Mouse (Mus musculus) embryonic facial prominence, embryonic 15.5 days (tissue): ENCODE measurements at regions not wholly inside any gene's neighbourhood (a gene's known extent, or its start where the extent isn't known, plus 50 kb on each side); places are given as distances from the start of the nearest gene placed in this dataset.

Experiments
- ATAC-seq: fragments of 200-750 bp; cut with Nextera tagmentation; 2 replicates; pipeline ENCODE4 v1.8.0; 2017; ENCODE audit warnings: low read depth, moderate TSS enrichment; ENCODE audit not compliant: insufficient number of reproducible peaks, low FRiP score, low TSS enrichment
- H3K27ac ChIP-seq: fragments of 300-500 bp; sonication (generic); replicated peaks from 2 replicates; pipeline ENCODE4 v1.5.1; 2015; ENCODE audit warnings: mild to moderate bottlenecking, inconsistent platforms
- H3K27me3 ChIP-seq: fragments of 300-500 bp; sonication (generic); 2 replicates; pipeline ENCODE4 v1.6.1; 2015; ENCODE audit warnings: inconsistent platforms
- H3K36me3 ChIP-seq: fragments of 300-500 bp; sonication (generic); 2 replicates; pipeline ENCODE4 v1.6.1; 2015; ENCODE audit warnings: mild to moderate bottlenecking, inconsistent platforms
- H3K4me1 ChIP-seq: fragments of 300-500 bp; sonication (generic); 2 replicates; pipeline ENCODE4 v1.6.1; 2015; ENCODE audit warnings: inconsistent platforms
- H3K4me2 ChIP-seq: fragments of 300-500 bp; sonication (generic); replicated peaks from 2 replicates; pipeline ENCODE4 v1.6.1; 2015; ENCODE audit warnings: mild to moderate bottlenecking, inconsistent platforms
- H3K4me3 ChIP-seq: fragments of 300-500 bp; sonication (generic); replicated peaks from 2 replicates; pipeline ENCODE4 v1.5.1; 2015; ENCODE audit warnings: mild to moderate bottlenecking, inconsistent platforms
- H3K9ac ChIP-seq: fragments of 300-500 bp; sonication (generic); 2 replicates; pipeline ENCODE4 v1.6.1; 2015; ENCODE audit warnings: inconsistent platforms
- H3K9me3 ChIP-seq: fragments of 300-500 bp; sonication (generic); replicated peaks from 2 replicates; pipeline ENCODE4 v1.6.1; 2016; ENCODE audit warnings: inconsistent platforms
- WGBS: fragments of 180-500 bp; shearing (Covaris S2); methylation state at CpG from one replicate; pipeline ENCODE4 v1.1.7; 2015; 5-methylcytosine and 5-hydroxymethylcytosine counted together

DNA sequence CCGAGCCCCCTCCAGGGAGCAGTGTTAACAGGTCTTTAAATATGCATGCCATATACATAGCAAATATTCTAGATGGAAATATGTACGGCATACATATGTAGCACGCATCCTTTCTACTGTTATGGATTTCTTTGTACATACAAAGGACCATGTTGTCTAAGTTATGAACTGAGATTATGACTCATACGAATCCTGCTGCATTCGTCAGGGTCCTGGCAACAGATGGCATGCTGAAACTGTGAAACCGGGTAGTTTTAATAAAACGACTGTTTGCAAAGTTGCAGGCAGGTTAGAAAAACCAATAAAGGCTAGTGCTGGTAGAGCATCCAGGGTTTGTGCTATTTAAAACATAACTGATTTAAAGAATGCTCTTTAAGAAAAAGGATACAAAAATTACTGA lies 88.8 kb upstream of the Tlk1 start:
- Histone ChIP-seq H3K4me1 (0 out of 2 replicates have a peak, but pooled peaks cover 3% of the 10 kb centered on the region), H3K9ac (no peak overlapping the region), H3K27ac (no peak overlapping the region), H3K4me3 (no peak overlapping the region), H3K27me3 (no peaks in the 10 kb centered on the region), H3K9me3 (no peaks in the 10 kb centered on the region), H3K4me2 (no peak overlapping the region), H3K36me3 (no peaks in the 10 kb centered on the region)
- WGBS: 39% methylated on average over 7 of the region's 7 CpGs
- no peak for ATAC-seq

DNA sequence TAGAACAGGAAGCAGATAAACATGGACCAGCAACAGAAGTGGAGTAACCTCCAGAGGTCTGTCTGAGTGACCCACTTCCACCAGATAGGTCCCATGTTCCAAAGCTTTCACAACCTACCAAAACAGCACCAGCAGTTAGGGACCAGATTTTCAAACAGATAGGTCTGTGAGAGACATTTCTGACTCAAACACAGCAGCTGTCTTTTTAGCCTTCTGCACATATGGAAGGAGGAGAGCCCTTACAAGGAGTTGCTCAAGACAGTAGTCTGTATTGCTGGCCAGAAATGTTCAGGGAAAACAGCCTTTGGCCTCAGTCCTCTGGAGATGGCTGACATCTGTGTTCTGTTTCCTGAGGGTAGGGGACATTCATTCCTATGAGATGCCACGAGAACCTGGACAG lies 83.9 kb upstream of the Tlk1 start:
- 42% methylated on average over 1 of the region's 1 CpGs for WGBS
- Histone ChIP-seq H3K9ac (no peak overlapping the region), H3K27ac (no peak overlapping the region), H3K4me1 (0 out of 2 replicates have a peak, but pooled peaks cover 11% of the 10 kb centered on the region), H3K36me3 (no peaks in the 10 kb centered on the region), H3K27me3 (no peaks in the 10 kb centered on the region), H3K9me3 (no peaks in the 10 kb centered on the region), H3K4me3 (no peak overlapping the region), H3K4me2 (no peak overlapping the region)
- ATAC-seq: no peak

DNA sequence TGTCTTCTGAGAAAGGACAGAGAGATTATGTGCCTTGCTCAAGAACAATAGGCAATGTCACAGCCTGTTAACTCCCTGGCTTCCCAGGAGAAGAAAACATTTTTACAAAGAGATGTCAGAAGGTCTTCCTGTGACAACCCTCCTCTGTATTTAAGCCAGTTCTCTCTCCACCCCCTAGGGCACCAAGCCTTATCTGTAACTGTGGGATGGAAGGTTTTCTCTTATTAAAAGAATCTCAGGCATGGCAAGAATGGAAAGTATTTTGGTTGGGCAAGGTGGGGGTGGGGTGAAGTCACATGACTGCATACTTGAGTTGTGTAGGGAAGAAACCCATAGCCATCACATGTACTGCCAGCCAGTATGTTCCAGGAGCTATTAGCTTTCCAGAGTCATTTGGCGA lies 83.1 kb upstream of the Tlk1 start:
- H3K9ac ChIP-seq: no peak overlapping the region
- H3K9me3 ChIP-seq: no peaks in the 10 kb centered on the region
- no peak overlapping the region for H3K4me3 ChIP-seq
- no peak overlapping the region for H3K4me2 ChIP-seq
- no peak for ATAC-seq
- 0 out of 2 replicates have a peak, but pooled peaks cover 8% of the 10 kb centered on the region for H3K4me1 ChIP-seq
- H3K36me3 ChIP-seq: no peaks in the 10 kb centered on the region
- H3K27me3 ChIP-seq: no peaks in the 10 kb centered on the region
- 71% methylated on average over 1 of the region's 1 CpGs for WGBS
- peak overlapping the region; percentile 4; the same call in 1 of the 2 replicates for H3K27ac ChIP-seq

DNA sequence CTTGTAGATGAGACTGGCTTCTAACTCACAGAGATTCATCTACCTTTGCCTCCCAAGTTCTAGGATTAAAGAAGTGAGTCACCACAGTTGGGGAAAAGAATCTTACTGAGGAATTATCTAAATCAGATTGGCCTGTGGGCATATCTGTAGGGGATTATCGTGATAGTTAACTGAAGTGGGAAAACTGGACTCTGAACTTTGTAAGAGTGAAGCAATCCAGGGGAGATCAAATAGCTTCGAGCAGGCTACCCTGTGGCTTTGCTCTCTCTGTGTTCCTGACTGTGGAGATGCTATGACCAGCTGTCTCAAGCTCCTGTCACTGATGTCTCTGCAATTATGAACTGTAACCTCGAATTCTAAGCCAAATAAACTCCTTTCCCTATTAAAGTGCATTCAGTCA lies 80.7 kb upstream of the Tlk1 start:
- no peaks in the 10 kb centered on the region for H3K36me3 ChIP-seq
- H3K4me2 ChIP-seq: no peak overlapping the region
- H3K27me3 ChIP-seq: no peaks in the 10 kb centered on the region
- H3K9me3 ChIP-seq: no peaks in the 10 kb centered on the region
- no peak overlapping the region for H3K27ac ChIP-seq
- ATAC-seq: no peak
- no peak overlapping the region for H3K4me3 ChIP-seq
- H3K4me1 ChIP-seq: 0 out of 2 replicates have a peak, but pooled peaks cover 11% of the 10 kb centered on the region
- no peak overlapping the region for H3K9ac ChIP-seq
- 50% methylated on average over 3 of the region's 3 CpGs for WGBS

DNA sequence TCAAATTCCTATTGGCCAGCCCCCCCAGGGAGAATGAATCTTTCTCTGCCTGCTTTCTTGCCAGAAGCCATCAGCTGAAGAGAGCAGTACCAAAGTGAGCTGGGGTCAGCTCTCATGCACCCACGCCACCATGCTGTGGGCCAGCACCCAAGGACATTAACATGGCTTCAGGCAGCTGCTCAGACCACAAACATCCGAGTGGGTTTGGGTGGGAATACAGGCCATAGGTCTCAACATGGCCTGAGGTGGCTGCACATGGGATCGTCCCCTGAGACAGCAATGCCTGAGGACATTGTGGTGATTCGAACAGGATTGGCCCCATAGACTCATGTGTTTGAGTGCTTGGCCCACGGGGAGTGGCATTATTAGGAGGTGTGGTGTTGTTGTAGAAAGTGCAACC lies 78.9 kb upstream of the Tlk1 start:
- no peak overlapping the region for H3K9ac ChIP-seq
- no peaks in the 10 kb centered on the region for H3K36me3 ChIP-seq
- no peaks in the 10 kb centered on the region for H3K9me3 ChIP-seq
- H3K4me3 ChIP-seq: no peak overlapping the region
- no peaks in the 10 kb centered on the region for H3K27me3 ChIP-seq
- no peak overlapping the region for H3K4me2 ChIP-seq
- H3K4me1 ChIP-seq: 0 out of 2 replicates have a peak, but pooled peaks cover 11% of the 10 kb centered on the region
- WGBS: 82% methylated on average over 5 of the region's 5 CpGs
- no peak overlapping the region for H3K27ac ChIP-seq
- ATAC-seq: no peak

DNA sequence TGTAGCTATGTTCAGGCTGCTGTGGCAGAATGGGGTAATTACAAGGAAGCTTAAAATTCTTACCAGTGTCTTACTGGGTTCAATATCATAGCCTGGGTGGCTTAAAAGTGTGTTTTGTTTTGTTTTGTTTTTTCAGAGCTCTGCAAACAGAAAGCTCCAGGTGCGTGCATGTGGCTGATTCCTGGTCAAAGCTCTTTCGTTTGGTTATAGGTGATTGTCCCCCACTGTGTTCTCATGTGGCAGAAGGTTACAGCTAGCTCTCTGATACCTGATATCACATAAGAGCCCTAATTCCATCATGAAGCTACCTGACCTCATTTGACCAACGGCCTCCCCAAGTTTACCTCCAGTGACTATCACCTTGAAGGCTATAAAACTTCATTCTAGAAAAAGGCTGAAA lies 76.7 kb upstream of the Tlk1 start:
- Histone ChIP-seq H3K9ac (no peak overlapping the region), H3K36me3 (no peaks in the 10 kb centered on the region), H3K4me1 (0 out of 2 replicates have a peak, but pooled peaks cover 3% of the 10 kb centered on the region), H3K9me3 (no peaks in the 10 kb centered on the region), H3K4me3 (no peak overlapping the region), H3K27ac (no peak overlapping the region), H3K4me2 (no peak overlapping the region), H3K27me3 (no peaks in the 10 kb centered on the region)
- ATAC-seq: no peak
- 74% methylated on average over 3 of the region's 3 CpGs for WGBS

DNA sequence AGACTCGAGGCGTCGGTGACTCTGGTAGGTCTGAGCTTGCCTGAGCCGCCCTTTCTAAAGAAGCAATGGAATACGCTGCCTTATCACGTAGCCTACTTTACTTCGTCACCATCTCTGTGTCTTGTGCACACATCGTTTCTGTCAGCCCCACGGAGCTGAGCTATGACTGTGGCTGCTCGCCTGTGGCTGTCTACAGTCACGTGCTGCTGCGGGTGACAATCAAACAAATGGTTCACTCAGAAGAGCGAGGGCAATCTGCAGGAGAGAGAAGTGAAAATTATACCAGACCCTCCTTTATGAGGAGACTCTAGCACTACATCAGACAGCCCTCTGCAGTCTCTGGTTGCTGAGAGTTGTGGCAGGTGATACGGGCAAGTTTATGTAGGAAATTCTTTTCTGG lies 76.0 kb upstream of the Tlk1 start:
- Histone ChIP-seq H3K4me3 (no peak overlapping the region), H3K9ac (no peak overlapping the region), H3K4me1 (0 out of 2 replicates have a peak, but pooled peaks cover 3% of the 10 kb centered on the region), H3K9me3 (no peaks in the 10 kb centered on the region), H3K27ac (no peak overlapping the region), H3K27me3 (no peaks in the 10 kb centered on the region), H3K36me3 (no peaks in the 10 kb centered on the region), H3K4me2 (0 out of 2 replicates have a peak overlapping the region, but pooled peaks have one; percentile 4)
- WGBS: 75% methylated on average over 14 of the region's 14 CpGs
- ATAC-seq: no peak

DNA sequence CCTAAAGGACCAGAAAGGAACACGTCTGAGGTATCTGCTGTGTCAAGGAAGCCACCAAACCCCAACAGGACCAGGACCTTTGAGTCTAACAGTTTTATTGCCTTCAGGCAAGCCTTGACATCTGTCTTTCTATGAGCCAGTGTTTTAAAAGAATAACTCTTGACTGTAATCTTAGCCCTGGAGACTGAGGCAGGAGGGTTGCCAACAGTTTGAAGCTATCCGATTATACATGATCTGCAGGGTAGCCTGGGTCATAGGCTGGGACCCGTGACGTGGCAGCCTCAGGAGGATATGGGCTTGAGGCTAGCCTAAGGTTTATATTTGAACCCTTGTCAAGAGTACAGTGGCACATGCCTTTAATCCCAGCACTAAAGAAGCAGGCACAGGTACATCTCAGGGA lies 73.5 kb upstream of the Tlk1 start:
- Histone ChIP-seq H3K4me1 (0 out of 2 replicates have a peak, but pooled peaks cover 3% of the 10 kb centered on the region), H3K36me3 (no peaks in the 10 kb centered on the region), H3K27me3 (no peaks in the 10 kb centered on the region), H3K9ac (no peak overlapping the region), H3K4me2 (no peak overlapping the region), H3K27ac (no peak overlapping the region), H3K4me3 (no peak overlapping the region), H3K9me3 (no peaks in the 10 kb centered on the region)
- 91% methylated on average over 4 of the region's 4 CpGs for WGBS
- no peak for ATAC-seq

DNA sequence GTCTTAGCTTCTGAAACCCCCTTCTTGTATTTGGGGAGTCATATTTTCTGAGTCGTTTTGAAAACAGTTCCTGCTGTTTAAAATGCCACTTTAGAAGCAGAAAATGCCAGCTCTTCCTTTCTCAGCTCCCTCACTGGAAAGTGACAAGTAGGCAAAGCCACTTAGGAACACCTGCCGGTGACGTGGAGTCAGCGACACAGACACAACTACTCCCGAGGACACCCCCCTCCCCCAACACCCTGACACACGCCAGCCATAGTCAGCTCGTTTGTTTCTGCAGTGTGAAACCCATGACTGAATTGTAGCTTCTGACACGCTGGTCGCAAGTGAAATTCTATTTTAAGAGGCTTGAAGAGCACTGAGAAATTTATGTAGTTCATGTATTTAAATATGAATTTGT lies 72.9 kb upstream of the Tlk1 start:
- Histone ChIP-seq H3K4me2 (no peak overlapping the region), H3K9me3 (no peaks in the 10 kb centered on the region), H3K4me1 (0 out of 2 replicates have a peak, but pooled peaks cover 3% of the 10 kb centered on the region), H3K27ac (no peak overlapping the region), H3K27me3 (no peaks in the 10 kb centered on the region), H3K36me3 (no peaks in the 10 kb centered on the region), H3K4me3 (no peak overlapping the region), H3K9ac (no peak overlapping the region)
- ATAC-seq: no peak
- WGBS: 74% methylated on average over 9 of the region's 9 CpGs

DNA sequence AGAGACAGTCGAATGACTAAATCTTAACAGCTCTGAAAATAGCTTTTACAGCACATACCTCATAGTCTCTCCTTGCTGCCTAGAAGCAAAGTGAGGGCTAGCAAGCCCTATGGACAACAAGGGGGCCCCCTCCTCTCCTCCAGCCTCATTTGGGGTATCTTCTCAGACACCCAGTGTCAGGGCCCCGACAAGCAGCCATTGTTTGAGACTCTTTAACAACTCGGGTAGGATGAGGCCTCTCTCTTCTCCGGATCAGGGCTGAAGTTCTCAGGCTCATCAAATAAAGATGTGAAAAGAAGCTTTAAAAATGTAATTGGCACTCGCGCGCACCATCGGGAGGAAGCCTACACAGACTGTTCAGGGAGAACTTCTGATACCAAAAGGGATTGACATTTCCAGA lies 71.8 kb upstream of the Tlk1 start:
- no peaks in the 10 kb centered on the region for H3K27me3 ChIP-seq
- H3K27ac ChIP-seq: no peak overlapping the region
- no peak for ATAC-seq
- 84% methylated on average over 8 of the region's 8 CpGs for WGBS
- H3K4me3 ChIP-seq: no peak overlapping the region
- no peak overlapping the region for H3K4me2 ChIP-seq
- H3K9me3 ChIP-seq: no peaks in the 10 kb centered on the region
- H3K4me1 ChIP-seq: 0 out of 2 replicates have a peak, but pooled peaks cover 3% of the 10 kb centered on the region
- H3K36me3 ChIP-seq: no peaks in the 10 kb centered on the region
- H3K9ac ChIP-seq: no peak overlapping the region

DNA sequence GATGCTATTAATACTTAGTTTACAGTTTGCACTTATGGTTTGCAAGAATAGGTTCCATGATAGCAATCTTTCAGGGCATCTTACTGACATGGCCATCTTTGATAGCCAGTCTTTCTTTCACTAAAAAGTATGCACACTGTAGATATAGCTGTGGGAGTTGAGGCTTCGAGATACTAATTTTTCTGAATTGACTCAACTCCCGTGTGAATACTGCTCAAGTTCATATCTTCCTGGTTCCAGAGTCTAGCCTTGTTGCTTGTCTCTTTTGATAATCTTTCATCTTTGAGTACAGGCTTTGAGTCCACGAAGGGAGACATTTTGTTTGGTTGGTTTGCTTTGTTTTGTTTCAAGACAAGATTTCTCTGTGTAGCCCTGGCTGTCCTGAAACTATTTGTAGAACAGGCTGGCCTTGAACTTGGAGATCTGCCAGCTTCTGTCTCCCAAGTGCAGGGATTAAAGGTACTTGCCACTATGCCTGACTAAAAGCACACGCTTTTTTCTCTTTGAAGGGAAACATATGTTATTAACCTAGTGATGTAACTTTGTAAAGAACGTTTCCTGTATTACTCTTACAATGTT lies 64.1 kb upstream of the Tlk1 start:
- no peak overlapping the region for H3K4me3 ChIP-seq
- H3K4me2 ChIP-seq: no peak overlapping the region
- no peaks in the 10 kb centered on the region for H3K36me3 ChIP-seq
- no peak overlapping the region for H3K9ac ChIP-seq
- no peak overlapping the region for H3K27ac ChIP-seq
- no peaks in the 10 kb centered on the region for H3K9me3 ChIP-seq
- 57% methylated on average over 5 of the region's 5 CpGs for WGBS
- no peak for ATAC-seq
- no peaks in the 10 kb centered on the region for H3K4me1 ChIP-seq
- H3K27me3 ChIP-seq: no peaks in the 10 kb centered on the region

DNA sequence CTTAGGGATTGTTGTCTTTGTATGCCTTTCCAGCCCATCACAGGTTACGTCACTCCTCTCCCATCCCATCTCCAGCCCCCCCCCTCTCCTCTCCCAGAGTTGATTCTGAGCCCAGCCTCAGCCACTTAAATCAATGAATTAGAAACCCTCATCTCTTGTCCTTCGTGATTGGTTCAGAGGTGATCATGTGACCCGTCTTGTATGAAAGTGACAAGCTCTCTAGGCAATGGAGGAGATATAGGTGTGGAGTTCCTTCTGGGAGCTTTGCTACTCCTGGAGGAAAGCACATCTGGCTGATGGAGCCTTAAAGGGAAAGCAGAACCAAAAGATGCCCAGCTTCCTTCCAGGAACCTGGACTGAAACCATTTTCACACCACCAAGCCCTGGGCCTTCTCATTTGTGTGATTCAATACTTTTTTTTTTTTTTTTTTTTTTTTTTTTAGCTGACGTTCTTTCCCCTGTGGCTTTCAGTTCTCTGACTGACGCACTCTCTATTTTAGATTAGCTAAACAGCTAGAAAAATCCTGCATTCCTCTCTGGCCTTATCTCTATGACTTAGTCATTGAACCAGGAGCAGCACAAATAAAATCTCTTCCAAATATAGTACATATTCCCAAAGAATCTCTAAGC lies 63.4 kb upstream of the Tlk1 start:
- no peak overlapping the region for H3K4me2 ChIP-seq
- H3K27me3 ChIP-seq: no peaks in the 10 kb centered on the region
- no peak overlapping the region for H3K27ac ChIP-seq
- 77% methylated on average over 5 of the region's 5 CpGs for WGBS
- no peaks in the 10 kb centered on the region for H3K36me3 ChIP-seq
- no peaks in the 10 kb centered on the region for H3K9me3 ChIP-seq
- no peak for ATAC-seq
- no peak overlapping the region for H3K4me3 ChIP-seq
- H3K9ac ChIP-seq: no peak overlapping the region
- no peaks in the 10 kb centered on the region for H3K4me1 ChIP-seq
